Mouse (Mus musculus): ENCODE measurements around the gene 2200002D01Rik. TPM values are rescaled to one million over a fixed set of nuclear protein-coding genes. Genes with fewer than 3 reads are reported as not detected.

2200002D01Rik gene
- total RNA-seq, 2 experiments from 2014 or later: 0.65 to 0.98 TPM

Other genes with a start within 250 kb of the 2200002D01Rik start
- gene Ryr1, start 123.3 kb downstream of the 2200002D01Rik start, total RNA-seq (2021): 1 to 10 TPM; 6.5 to 8.9 TPM
- gene Rasgrp4, start 113.6 kb downstream of the 2200002D01Rik start, total RNA-seq (2021): 1 to 10 TPM; 1.4 TPM
- gene Fam98c, start 92.2 kb downstream of the 2200002D01Rik start, total RNA-seq (2021): 10 to 100 TPM; 33.8 to 40.2 TPM
- 1 to 10 TPM; 1.6 to 1.9 TPM for gene Ggn, start 78.3 kb downstream of the 2200002D01Rik start, total RNA-seq (2021)
- 10 to 100 TPM; 50.2 to 53.6 TPM for gene Spred3, start 78.1 kb downstream of the 2200002D01Rik start, total RNA-seq (2021)
- 100 to 1,000 TPM; 121 to 125 TPM for gene Psmd8, start 67.8 kb downstream of the 2200002D01Rik start, total RNA-seq (2021)
- gene Catsperg1, start 34.4 kb downstream of the 2200002D01Rik start, total RNA-seq (2021): 1 to 10 TPM; 1.1 to 1.5 TPM
- 1 to 10 TPM; 3.0 to 3.1 TPM for gene Kcnk6, start 16.0 kb downstream of the 2200002D01Rik start, total RNA-seq (2021)
- 10 to 100 TPM; 51.7 to 52.4 TPM for gene Yif1b, start 10.1 kb downstream of the 2200002D01Rik start, total RNA-seq (2021)
- gene Spint2, start 33.4 kb upstream of the 2200002D01Rik start, total RNA-seq (2021): 10 to 100 TPM; 27.6 to 33.5 TPM
- gene Ppp1r14a, start 40.8 kb upstream of the 2200002D01Rik start, total RNA-seq (2021): 10 to 100 TPM; 16.8 to 18.3 TPM
- gene Dpf1, start 55.5 kb upstream of the 2200002D01Rik start, total RNA-seq (2021): 100 to 1,000 TPM; 107 to 120 TPM